Mouse (Mus musculus) hindbrain, embryonic 14.5 days (tissue): ENCODE data around the gene Rexo5. TPM values are rescaled to one million over a fixed set of nuclear protein-coding genes. Genes with fewer than 3 reads are reported as not detected.

Experiments used
- ATAC-seq: fragments of 200-750 bp; cut with Nextera tagmentation; 2 replicates; pipeline ENCODE4 v1.8.0; 2017; ENCODE audit warnings: moderate number of reproducible peaks, mild to moderate bottlenecking, moderate TSS enrichment, moderate library complexity; ENCODE audit not compliant: low FRiP score
- DNase-seq: peaks from one replicate; pipeline ENCODE4 v3.0.0-alpha.2; 2015; ENCODE audit warnings: low spot score
- H3K27ac ChIP-seq: fragments of 300-500 bp; sonication (generic); 2 replicates; pipeline ENCODE4 v1.5.1; 2014; ENCODE audit warnings: mild to moderate bottlenecking, moderate library complexity
- H3K27me3 ChIP-seq: fragments of 300-500 bp; sonication (generic); 2 replicates; pipeline ENCODE4 v1.6.1; 2014; ENCODE audit warnings: mild to moderate bottlenecking, low read length, mixed read lengths; ENCODE audit not compliant: control insufficient read depth, insufficient read depth
- H3K36me3 ChIP-seq: fragments of 300-500 bp; sonication (generic); replicated peaks from 2 replicates; pipeline ENCODE4 v1.6.1; 2014; ENCODE audit not compliant: control insufficient read depth, insufficient read depth
- H3K4me1 ChIP-seq: fragments of 300-500 bp; sonication (generic); replicated peaks from 2 replicates; pipeline ENCODE4 v1.6.1; 2014; ENCODE audit warnings: antibody characterized with exemption, low read length, mixed read lengths; ENCODE audit not compliant: control insufficient read depth, insufficient read depth
- H3K4me2 ChIP-seq: fragments of 300-500 bp; sonication (generic); replicated peaks from 2 replicates; pipeline ENCODE4 v1.6.1; 2014; ENCODE audit warnings: mild to moderate bottlenecking, moderate library complexity
- H3K4me3 ChIP-seq: fragments of 300-500 bp; sonication (generic); replicated peaks from 2 replicates; pipeline ENCODE4 v1.5.1; 2014; ENCODE audit warnings: mild to moderate bottlenecking, low read length
- H3K9ac ChIP-seq: fragments of 300-500 bp; sonication (generic); 2 replicates; pipeline ENCODE4 v1.6.1; 2014
- H3K9me3 ChIP-seq: fragments of 300-500 bp; sonication (generic); 2 replicates; pipeline ENCODE4 v1.6.1; 2016; ENCODE audit warnings: low read length; ENCODE audit not compliant: control insufficient read depth
- WGBS: fragments of 180-500 bp; shearing (Covaris S2); extraction: QIAGEN DNeasy Blood & Tissue Kit; methylation state at CpG from one replicate; pipeline ENCODE4 v1.1.7; 2014; 5-methylcytosine and 5-hydroxymethylcytosine counted together
- polyA plus RNA-seq: library from polyadenylated mRNA; unstranded; fragments of >200 nt; fragmentation: Nextera tagmentation; extraction: Ambion mirVana; gene quantifications from 2 replicates; pipeline ENCODE4 v1.2.1, GENCODE M21; 2014

Rexo5 gene
- polyA plus RNA-seq, 1 experiment from 2014 or later = 9.1 TPM

- Histone ChIP-seq H3K9me3 (no peaks in the 10 kb centered on the region), H3K4me2 (no peak overlapping the region), H3K9ac (no peak overlapping the region), H3K4me1 (peaks cover 10% of the 10 kb centered on the region; the same call in 1 of the 2 replicates), H3K27me3 (no peaks in the 10 kb centered on the region), H3K36me3 (0 out of 2 replicates have a peak, but pooled peaks cover 3% of the 10 kb centered on the region), H3K4me3 (no peak overlapping the region), H3K27ac (no peak overlapping the region)
- DNase-seq = no peak
- ATAC-seq = no peak
- 69% methylated on average over 1 of the region's 1 CpGs for WGBS
Observed at GRCm38 (mm10) chr7:119866136-119866535, 72.3 kb downstream of the Rexo5 start.

- H3K27me3 ChIP-seq = no peaks in the 10 kb centered on the region
- peaks cover 2% of the 10 kb centered on the region; the same call in 1 of the 2 replicates for H3K36me3 ChIP-seq
- no peak overlapping the region for H3K4me3 ChIP-seq
- H3K9ac ChIP-seq = no peak overlapping the region
- no peaks in the 10 kb centered on the region for H3K9me3 ChIP-seq
- no peak overlapping the region for H3K27ac ChIP-seq
- DNase-seq (no peak), ATAC-seq (no peak)
- no peaks in the 10 kb centered on the region for H3K4me1 ChIP-seq
- H3K4me2 ChIP-seq = no peak overlapping the region
- WGBS = 95% methylated on average over 4 of the region's 4 CpGs
Observed at GRCm38 (mm10) chr7:119872204-119872603, 78.4 kb downstream of the Rexo5 start.

GRCm38 (mm10) chr7:119873050-119873449, 79.2 kb downstream of the Rexo5 start:
- no peak for ATAC-seq
- no peak overlapping the region for H3K27ac ChIP-seq
- H3K27me3 ChIP-seq = no peaks in the 10 kb centered on the region
- DNase-seq = no peak
- H3K4me3 ChIP-seq = no peak overlapping the region
- no peaks in the 10 kb centered on the region for H3K4me1 ChIP-seq
- no peak overlapping the region for H3K9ac ChIP-seq
- H3K36me3 ChIP-seq = peaks cover 11% of the 10 kb centered on the region; the same call in 1 of the 2 replicates
- no peaks in the 10 kb centered on the region for H3K9me3 ChIP-seq
- H3K4me2 ChIP-seq = no peak overlapping the region
- 32% methylated on average over 2 of the region's 2 CpGs for WGBS

GRCm38 (mm10) chr7:119875776-119876440, 82.1 kb downstream of the Rexo5 start:
- Histone ChIP-seq H3K4me3 (no peak overlapping the region), H3K4me2 (no peak overlapping the region), H3K27ac (no peak overlapping the region), H3K9me3 (no peaks in the 10 kb centered on the region), H3K9ac (no peak overlapping the region), H3K36me3 (peaks cover 12% of the 10 kb centered on the region; the same call in 1 of the 2 replicates), H3K4me1 (no peaks in the 10 kb centered on the region), H3K27me3 (no peaks in the 10 kb centered on the region)
- 47% methylated on average over 3 of the region's 3 CpGs for WGBS
- DNase-seq (no peak), ATAC-seq (no peak)

GRCm38 (mm10) chr7:119879171-119879570, 85.4 kb downstream of the Rexo5 start:
- H3K9ac ChIP-seq = no peak overlapping the region
- no peak overlapping the region for H3K4me2 ChIP-seq
- H3K4me3 ChIP-seq = no peak overlapping the region
- no peak for DNase-seq
- no peaks in the 10 kb centered on the region for H3K27me3 ChIP-seq
- no peaks in the 10 kb centered on the region for H3K9me3 ChIP-seq
- no peak overlapping the region for H3K27ac ChIP-seq
- ATAC-seq = no peak
- H3K36me3 ChIP-seq = peaks cover 12% of the 10 kb centered on the region; the same call in 1 of the 2 replicates
- H3K4me1 ChIP-seq = no peaks in the 10 kb centered on the region
- WGBS = 91% methylated on average over 4 of the region's 4 CpGs

GRCm38 (mm10) chr7:119880345-119880744, 86.5 kb downstream of the Rexo5 start:
- Histone ChIP-seq H3K9me3 (no peaks in the 10 kb centered on the region), H3K4me2 (no peak overlapping the region), H3K27ac (no peak overlapping the region), H3K9ac (no peak overlapping the region), H3K4me3 (no peak overlapping the region), H3K4me1 (no peaks in the 10 kb centered on the region), H3K36me3 (peaks cover 12% of the 10 kb centered on the region; the same call in 1 of the 2 replicates), H3K27me3 (no peaks in the 10 kb centered on the region)
- DNase-seq = no peak
- ATAC-seq = no peak
- WGBS = 88% methylated on average over 5 of the region's 5 CpGs

- H3K27ac ChIP-seq = no peak overlapping the region
- no peak for DNase-seq
Observed at GRCm38 (mm10) chr7:119881229-119881628, 87.4 kb downstream of the Rexo5 start.

GRCm38 (mm10) chr7:119887887-119888286, 94.1 kb downstream of the Rexo5 start:
- H3K9me3 ChIP-seq = no peaks in the 10 kb centered on the region
- no peak overlapping the region for H3K4me2 ChIP-seq
- H3K36me3 ChIP-seq = no peaks in the 10 kb centered on the region
- no peak for DNase-seq
- whole genome bisulfite sequencing = 96% methylated on average over 4 of the region's 4 CpGs
- ATAC-seq = no peak
- no peak overlapping the region for H3K4me3 ChIP-seq
- no peaks in the 10 kb centered on the region for H3K27me3 ChIP-seq
- no peak overlapping the region for H3K27ac ChIP-seq
- H3K4me1 ChIP-seq = no peaks in the 10 kb centered on the region
- no peak overlapping the region for H3K9ac ChIP-seq

More at GRCm38 (mm10) chr7:119881229-119881628, 87.4 kb downstream of the Rexo5 start:
- Histone ChIP-seq H3K27me3 (no peaks in the 10 kb centered on the region), H3K9me3 (no peaks in the 10 kb centered on the region), H3K4me3 (no peak overlapping the region), H3K4me1 (no peaks in the 10 kb centered on the region), H3K4me2 (no peak overlapping the region), H3K36me3 (peaks cover 12% of the 10 kb centered on the region; the same call in 1 of the 2 replicates), H3K9ac (no peak overlapping the region)
- ATAC-seq = no peak
- 97% methylated on average over 2 of the region's 2 CpGs for WGBS

GRCm38 (mm10) chr7:119892198-119892597, 98.4 kb downstream of the Rexo5 start:
- Histone ChIP-seq H3K9me3 (no peaks in the 10 kb centered on the region), H3K27ac (no peak overlapping the region), H3K9ac (no peak overlapping the region), H3K36me3 (no peaks in the 10 kb centered on the region), H3K4me3 (no peak overlapping the region), H3K4me2 (no peak overlapping the region), H3K27me3 (no peaks in the 10 kb centered on the region), H3K4me1 (peaks cover 25% of the 10 kb centered on the region)
- DNase-seq (no peak), ATAC-seq (no peak)
- WGBS = 95% methylated on average over 1 of the region's 1 CpGs
